Mouse (Mus musculus) limb, embryonic 12.5 days (tissue): ENCODE measurements around the gene Ear1. TPM values are rescaled to one million over a fixed set of nuclear protein-coding genes. Genes with fewer than 3 reads are reported as not detected.
A peak's percentile ranks its signal among the peaks of the same experiment; 100 is the strongest.
"Not testable (repeated sequence)": the region's sequence is repeated elsewhere in the genome, so short reads cannot be mapped to it uniquely, and the experiment has no call there.

Source experiments
- ATAC-seq: fragments of 200-750 bp; cut with Nextera tagmentation; 2 replicates; pipeline ENCODE4 v1.8.0; 2017; ENCODE audit warnings: low read depth, moderate TSS enrichment; ENCODE audit not compliant: insufficient number of reproducible peaks, insufficient read depth, low FRiP score, low TSS enrichment
- H3K27ac ChIP-seq: fragments of 300-500 bp; sonication (generic); 2 replicates; pipeline ENCODE4 v1.5.1; 2016; ENCODE audit warnings: mild to moderate bottlenecking, moderate library complexity
- H3K27me3 ChIP-seq: fragments of 300-500 bp; sonication (generic); 2 replicates; pipeline ENCODE4 v1.6.1; 2016; ENCODE audit warnings: mild to moderate bottlenecking, moderate library complexity
- H3K36me3 ChIP-seq: fragments of 300-500 bp; sonication (generic); 2 replicates; pipeline ENCODE4 v1.6.1; 2016; ENCODE audit warnings: mild to moderate bottlenecking, moderate library complexity
- H3K4me1 ChIP-seq: fragments of 300-500 bp; sonication (generic); replicated peaks from 2 replicates; pipeline ENCODE4 v1.6.1; 2016
- H3K4me2 ChIP-seq: fragments of 300-500 bp; sonication (generic); 2 replicates; pipeline ENCODE4 v1.6.1; 2016; ENCODE audit warnings: mild to moderate bottlenecking, moderate library complexity
- H3K4me3 ChIP-seq: fragments of 300-500 bp; sonication (generic); replicated peaks from 2 replicates; pipeline ENCODE4 v1.5.1; 2016; ENCODE audit warnings: mild to moderate bottlenecking
- H3K9ac ChIP-seq: fragments of 300-500 bp; sonication (generic); replicated peaks from 2 replicates; pipeline ENCODE4 v1.6.1; 2016; ENCODE audit warnings: mild to moderate bottlenecking, moderate library complexity
- H3K9me3 ChIP-seq: fragments of 300-500 bp; sonication (generic); 2 replicates; pipeline ENCODE4 v1.6.1; 2016; ENCODE audit warnings: mild to moderate bottlenecking, moderate library complexity
- WGBS: fragments of 180-500 bp; shearing (Covaris S2); methylation state at CpG from one replicate; pipeline ENCODE4 v1.1.7; 2016; 5-methylcytosine and 5-hydroxymethylcytosine counted together
- polyA plus RNA-seq: library from polyadenylated mRNA; unstranded; fragments of >200 nt; fragmentation: Nextera tagmentation; extraction: Ambion mirVana; gene quantifications from 2 replicates; pipeline ENCODE4 v1.2.1, GENCODE M21; 2016

Ear1 gene
- polyA plus RNA-seq, result not detected in 2 replicates

DNA sequence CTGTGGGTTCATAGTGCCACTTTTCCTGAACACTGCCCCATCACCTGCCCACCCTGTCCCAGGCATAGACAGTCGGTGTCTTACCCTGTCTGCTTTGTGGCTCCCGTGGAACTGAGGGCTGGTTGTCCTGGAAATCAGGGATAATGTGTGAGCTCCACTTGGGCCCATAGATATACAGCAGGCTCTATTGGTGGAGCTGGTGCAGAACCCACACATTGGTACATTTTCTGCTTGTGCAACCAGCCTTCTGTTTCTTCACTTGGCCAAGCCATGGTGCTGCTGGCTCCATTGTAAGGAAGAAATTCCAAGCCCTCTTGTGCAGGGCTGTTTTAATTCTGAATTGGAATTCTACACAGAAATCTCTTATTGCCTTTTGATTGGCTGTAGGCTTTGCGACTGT lies at the start of gene Ear1:
Gene Ear1 (minus strand): TSS at position 101 of the 400 bp plus-strand sequence.
- not testable (repeated sequence) for H3K9me3 ChIP-seq, H3K9ac ChIP-seq, H3K4me1 ChIP-seq, H3K27me3 ChIP-seq, H3K4me2 ChIP-seq, H3K27ac ChIP-seq, ATAC-seq, H3K36me3 ChIP-seq, H3K4me3 ChIP-seq
- WGBS, result 91% methylated on average over 3 of the region's 3 CpGs

DNA sequence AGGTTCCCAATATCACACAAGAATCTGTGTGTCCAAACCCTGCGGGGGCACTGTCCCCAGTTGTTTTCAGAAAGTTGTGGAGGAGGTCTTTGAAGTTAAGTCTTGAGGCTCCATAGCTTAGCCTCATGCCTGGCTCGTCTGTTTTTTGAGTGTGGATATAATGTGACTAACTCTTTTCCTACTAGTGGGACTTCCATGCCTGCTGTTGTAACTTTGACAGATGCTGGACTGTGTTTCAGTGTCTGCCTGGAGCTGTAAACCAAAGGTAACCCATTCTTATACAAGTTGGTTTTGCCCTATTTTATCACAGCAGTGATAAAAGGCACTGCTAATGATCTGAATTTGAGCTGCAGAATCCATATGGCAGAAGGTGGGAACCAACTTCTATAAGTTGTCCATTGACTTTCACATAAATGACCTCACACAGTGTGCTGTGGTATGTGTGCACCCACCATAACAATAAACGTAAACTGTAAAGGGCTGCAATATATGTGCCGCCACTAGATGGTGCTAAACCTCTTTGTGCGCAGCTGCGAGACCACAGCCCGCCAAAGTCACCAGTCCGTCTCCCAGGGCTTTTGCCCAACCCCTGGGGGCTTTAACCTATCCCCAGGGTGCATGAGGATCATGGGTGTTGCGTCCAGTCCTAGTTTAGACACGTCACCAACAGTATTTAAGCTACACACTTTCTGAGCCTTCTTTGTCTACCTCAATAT lies 49.5 kb upstream of the Ear1 start, which contains the start of gene Gm8113:
Gene Gm8113 (plus strand): TSS at position 703 of the 716 bp plus-strand sequence.
- Histone ChIP-seq H3K27ac (peak within 1 kb of the TSS; percentile 87), H3K4me3 (peak within 1 kb of the TSS; percentile 44), H3K4me2 (peak within 1 kb of the TSS; percentile 48), H3K9ac (peak within 1 kb of the TSS; percentile 57)
- not testable (repeated sequence) for H3K4me1 ChIP-seq, H3K27me3 ChIP-seq, H3K9me3 ChIP-seq, H3K36me3 ChIP-seq
- peak; percentile 95 for ATAC-seq
- WGBS, result 11% methylated on average over 10 of the region's 10 CpGs

DNA sequence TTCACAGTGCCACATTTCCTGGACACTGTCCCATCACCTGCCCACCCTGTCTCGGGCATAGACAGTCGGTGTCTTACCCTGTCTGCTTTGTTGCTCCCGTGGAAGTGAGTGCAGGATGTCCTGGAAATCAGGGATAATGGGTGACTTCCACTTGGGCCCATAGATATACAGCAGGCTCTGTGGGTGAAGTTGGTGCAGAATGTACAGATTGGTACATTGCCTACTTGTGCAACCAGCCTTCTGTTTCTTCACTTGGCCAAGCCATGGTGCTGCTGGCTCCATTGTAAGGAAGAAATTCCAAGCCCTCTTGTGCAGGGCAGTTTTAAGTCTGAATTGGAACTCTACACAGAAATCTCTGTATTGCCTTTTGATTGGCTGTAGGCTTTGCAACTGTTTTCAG lies 48.1 kb upstream of the Ear1 start, which contains the start of gene Ear10:
Gene Ear10 (minus strand): TSS at position 101 of the 400 bp plus-strand sequence.
- H3K4me2 ChIP-seq, H3K4me1 ChIP-seq, H3K36me3 ChIP-seq, H3K4me3 ChIP-seq, ATAC-seq, H3K9me3 ChIP-seq, H3K27ac ChIP-seq, H3K9ac ChIP-seq, H3K27me3 ChIP-seq: not testable (repeated sequence)
- WGBS, result 88% methylated on average over 3 of the region's 3 CpGs

DNA sequence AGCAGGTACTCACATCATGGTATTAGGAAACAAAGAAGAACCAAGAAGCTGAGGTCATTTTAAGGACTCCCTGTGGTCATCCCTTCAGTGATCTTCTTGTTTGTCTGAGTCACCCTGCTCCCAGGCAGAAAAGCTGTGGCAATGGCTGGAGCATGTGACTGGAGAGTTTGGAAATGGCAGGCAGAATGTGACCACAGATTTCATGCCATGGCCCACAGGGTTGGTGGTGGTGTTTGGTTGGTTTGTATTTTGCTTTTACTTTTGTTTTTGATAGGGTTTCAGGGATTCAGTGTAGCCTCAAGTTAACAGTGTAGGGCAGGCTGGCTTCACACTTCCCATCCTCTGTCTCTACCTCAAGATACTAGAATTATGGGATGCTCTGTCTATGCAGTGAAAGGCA lies 42.9 kb upstream of the Ear1 start:
- H3K36me3 ChIP-seq, H3K9ac ChIP-seq, H3K4me1 ChIP-seq, H3K4me2 ChIP-seq, ATAC-seq, H3K27ac ChIP-seq, H3K27me3 ChIP-seq, H3K9me3 ChIP-seq, H3K4me3 ChIP-seq: not testable (repeated sequence)

DNA sequence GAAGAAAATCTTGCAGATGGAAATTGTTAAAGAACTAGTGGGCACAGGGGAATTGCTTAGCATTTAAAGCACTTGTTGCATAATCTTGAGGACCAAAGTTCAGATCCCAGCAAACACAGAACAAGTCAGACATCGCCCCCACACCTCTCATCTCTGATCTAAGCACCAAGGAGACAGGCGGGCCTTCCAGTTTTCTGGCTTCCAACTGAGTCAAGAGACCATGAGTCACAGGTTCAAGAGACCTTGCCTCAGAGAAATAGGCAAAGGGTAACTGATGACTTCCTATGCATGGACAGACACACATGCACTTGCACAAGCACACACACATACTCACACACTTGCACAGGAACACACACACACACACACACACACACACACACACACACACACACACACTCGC lies 23.3 kb upstream of the Ear1 start:
- not testable (repeated sequence) for H3K4me3 ChIP-seq, H3K9ac ChIP-seq, H3K36me3 ChIP-seq, H3K27ac ChIP-seq, H3K4me2 ChIP-seq, H3K4me1 ChIP-seq, H3K27me3 ChIP-seq, H3K9me3 ChIP-seq, ATAC-seq
- 89% methylated on average over 3 of the region's 3 CpGs for WGBS

DNA sequence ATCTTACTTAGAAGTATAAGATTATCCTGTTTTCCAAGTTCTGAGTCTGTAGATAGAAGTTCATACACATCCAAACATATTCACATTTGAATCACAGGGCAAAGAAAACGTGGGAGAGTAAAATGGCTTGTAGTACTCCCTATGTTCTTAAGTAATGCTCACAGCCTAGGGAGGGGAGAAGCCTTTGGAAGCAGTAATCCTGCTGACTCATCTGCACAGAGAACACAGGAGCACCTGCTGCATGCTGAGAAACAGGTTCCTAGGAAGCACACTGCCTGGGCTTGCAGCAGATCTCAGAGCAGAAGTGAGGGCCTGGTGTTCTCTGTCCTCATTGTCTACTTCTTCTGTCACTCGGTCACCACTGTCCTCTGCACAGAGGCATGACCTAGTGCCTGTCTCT lies 20.0 kb upstream of the Ear1 start:
- not testable (repeated sequence) for H3K27me3 ChIP-seq, H3K4me3 ChIP-seq, ATAC-seq, H3K27ac ChIP-seq, H3K4me2 ChIP-seq, H3K4me1 ChIP-seq, H3K9ac ChIP-seq, H3K36me3 ChIP-seq, H3K9me3 ChIP-seq
- WGBS, result 44% methylated on average over 1 of the region's 2 CpGs

DNA sequence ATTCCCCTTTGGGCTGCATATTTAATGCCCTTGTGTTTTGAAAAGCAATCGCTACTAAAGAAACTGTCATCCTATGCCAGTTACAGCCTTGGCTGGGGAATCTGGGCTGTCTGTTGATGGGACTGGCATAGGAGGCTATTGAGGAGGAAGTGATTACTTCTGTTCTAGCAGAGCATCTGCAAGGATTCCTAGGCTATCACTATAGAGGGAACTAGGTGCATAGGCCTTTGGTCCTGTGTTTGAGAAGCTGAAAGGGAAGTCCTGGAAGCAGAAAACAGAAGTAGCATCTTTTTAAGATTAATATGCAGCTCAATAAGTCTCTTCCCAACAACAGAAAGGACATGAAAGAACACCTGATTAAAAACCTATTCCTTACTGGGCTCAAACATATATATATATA lies 16.0 kb upstream of the Ear1 start:
- H3K27me3 ChIP-seq, H3K9ac ChIP-seq, H3K4me1 ChIP-seq, H3K27ac ChIP-seq, ATAC-seq, H3K9me3 ChIP-seq, H3K36me3 ChIP-seq, H3K4me3 ChIP-seq, H3K4me2 ChIP-seq: not testable (repeated sequence)
- WGBS, result 100% methylated on average over 1 of the region's 1 CpGs

DNA sequence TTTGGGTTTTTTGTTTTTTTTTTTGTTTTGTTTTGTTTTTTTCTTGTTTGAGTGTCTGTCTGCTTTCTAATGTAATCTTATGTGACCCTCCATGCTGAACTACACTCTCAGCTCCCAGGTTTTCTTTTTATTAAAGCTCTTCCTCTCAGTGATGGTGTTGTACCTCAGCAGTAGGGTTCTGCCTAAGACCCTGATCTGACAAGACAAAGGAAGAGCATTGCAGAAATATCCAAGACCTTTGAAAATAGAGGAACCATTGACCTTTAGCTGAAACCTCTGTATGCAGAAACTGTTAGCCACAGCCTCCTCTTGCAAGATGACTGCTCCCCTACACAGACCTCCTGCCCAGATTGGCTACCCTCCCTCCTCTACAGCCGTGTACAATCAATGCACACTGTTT lies 10.9 kb upstream of the Ear1 start:
- not testable (repeated sequence) for H3K27me3 ChIP-seq, H3K27ac ChIP-seq, ATAC-seq, H3K9me3 ChIP-seq, H3K4me2 ChIP-seq, H3K9ac ChIP-seq, H3K4me3 ChIP-seq, H3K36me3 ChIP-seq, H3K4me1 ChIP-seq
- 72% methylated on average over 1 of the region's 1 CpGs for WGBS

DNA sequence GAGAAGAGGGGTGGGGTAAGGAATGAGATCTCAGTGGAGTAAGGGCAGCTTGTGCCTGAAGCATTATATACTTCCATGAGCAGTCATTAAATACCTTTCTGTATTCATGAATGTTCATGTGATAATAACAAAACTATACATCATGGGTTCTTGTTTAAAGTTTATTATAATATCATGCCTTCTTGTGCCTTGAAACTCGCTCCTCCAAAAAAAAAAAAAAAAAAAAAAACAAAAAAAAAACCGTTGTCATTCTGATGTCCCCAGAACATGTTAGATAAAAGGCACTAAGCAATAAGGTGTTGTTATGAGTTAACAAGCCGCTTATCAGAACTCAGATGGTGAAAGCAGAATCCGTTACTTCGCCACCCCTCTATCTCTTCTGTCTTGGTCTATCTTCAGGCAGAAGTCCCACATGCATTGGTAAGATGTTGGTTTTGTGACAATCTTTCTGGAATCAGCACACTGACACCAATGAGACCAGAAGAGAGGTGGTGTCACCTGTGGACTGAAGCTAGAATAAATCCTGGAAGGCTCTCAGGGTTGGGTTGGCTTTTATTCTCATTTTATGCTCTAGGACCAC lies 4.7 kb upstream of the Ear1 start:
- H3K27ac ChIP-seq, H3K9me3 ChIP-seq, H3K4me1 ChIP-seq, ATAC-seq, H3K36me3 ChIP-seq, H3K4me3 ChIP-seq, H3K9ac ChIP-seq, H3K27me3 ChIP-seq, H3K4me2 ChIP-seq: not testable (repeated sequence)
- WGBS, result 90% methylated on average over 5 of the region's 5 CpGs

DNA sequence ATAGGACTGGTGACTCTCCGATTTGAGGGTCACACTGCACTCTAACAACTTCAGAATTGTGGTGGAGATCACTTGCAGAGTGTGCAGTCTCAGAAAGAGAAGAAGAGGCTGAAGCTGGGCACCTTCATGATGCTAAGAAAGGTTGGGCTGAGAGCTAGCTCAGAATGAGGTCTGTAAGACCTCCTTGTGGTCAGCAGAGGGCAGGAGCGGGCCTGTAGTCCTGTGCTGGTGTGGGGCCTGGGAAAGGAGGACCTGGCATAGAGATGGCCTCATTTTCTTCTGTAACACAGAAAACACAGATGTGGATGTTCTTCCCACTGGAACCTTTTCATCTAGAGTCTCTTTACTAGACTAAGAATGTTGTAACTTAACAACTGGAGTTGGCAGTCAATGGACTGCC lies 2.5 kb upstream of the Ear1 start:
- H3K4me3 ChIP-seq, H3K9me3 ChIP-seq, ATAC-seq, H3K4me2 ChIP-seq, H3K27ac ChIP-seq, H3K27me3 ChIP-seq, H3K4me1 ChIP-seq, H3K36me3 ChIP-seq, H3K9ac ChIP-seq: not testable (repeated sequence)
- WGBS, result 57% methylated on average over 1 of the region's 2 CpGs

DNA sequence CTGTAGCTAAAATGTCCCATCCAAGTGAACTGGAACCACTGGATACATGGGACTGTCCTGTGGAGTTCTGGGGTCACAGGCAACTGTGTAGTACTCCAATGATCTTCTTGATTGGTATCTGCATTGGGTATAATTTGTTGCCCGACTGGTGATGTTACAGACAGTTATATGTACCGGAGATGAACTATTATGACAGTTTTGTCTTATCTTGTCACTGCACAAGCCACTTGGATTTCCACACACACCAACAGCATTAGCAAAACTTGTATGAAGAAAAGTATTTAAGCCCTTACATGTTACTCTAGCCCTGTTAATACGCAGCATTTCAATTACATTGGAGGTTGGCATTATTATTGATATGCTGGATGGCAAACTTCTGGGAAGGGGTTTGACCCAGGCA lies 455 bp downstream of the Ear1 start:
- 88% methylated on average over 3 of the region's 3 CpGs for WGBS

DNA sequence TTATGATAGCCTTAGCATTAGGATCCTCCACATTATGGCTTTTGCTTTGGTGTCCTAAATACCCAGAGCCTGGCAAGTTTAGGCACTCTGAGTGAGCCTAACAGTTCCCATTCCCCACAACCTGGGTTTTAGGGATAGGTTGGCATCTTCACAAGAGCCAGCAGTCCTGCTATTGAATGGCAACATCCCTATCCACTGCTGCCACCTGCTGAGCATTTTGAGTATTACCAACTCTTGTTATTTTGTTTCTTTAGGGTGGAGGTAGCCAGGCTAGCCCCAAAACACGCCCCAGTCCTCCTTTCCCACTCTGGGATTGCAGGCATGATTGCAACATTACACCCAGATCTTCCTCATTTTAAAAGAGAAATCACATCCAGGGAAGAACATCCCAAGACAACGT lies 14.8 kb downstream of the Ear1 start:
- not testable (repeated sequence) for H3K27me3 ChIP-seq, H3K9ac ChIP-seq, H3K27ac ChIP-seq, H3K9me3 ChIP-seq, H3K4me2 ChIP-seq, H3K4me1 ChIP-seq, H3K36me3 ChIP-seq, ATAC-seq, H3K4me3 ChIP-seq
- 28% methylated on average over 2 of the region's 2 CpGs for whole genome bisulfite sequencing

More for the DNA sequence above, 455 bp downstream of the Ear1 start:
- not testable (repeated sequence) for H3K27me3 ChIP-seq, H3K4me1 ChIP-seq, H3K9me3 ChIP-seq, H3K36me3 ChIP-seq, H3K4me3 ChIP-seq, ATAC-seq, H3K4me2 ChIP-seq, H3K9ac ChIP-seq, H3K27ac ChIP-seq
